Comparison of ENCODE assay signal across 14 mouse cellular contexts in the genomic region with DNA sequence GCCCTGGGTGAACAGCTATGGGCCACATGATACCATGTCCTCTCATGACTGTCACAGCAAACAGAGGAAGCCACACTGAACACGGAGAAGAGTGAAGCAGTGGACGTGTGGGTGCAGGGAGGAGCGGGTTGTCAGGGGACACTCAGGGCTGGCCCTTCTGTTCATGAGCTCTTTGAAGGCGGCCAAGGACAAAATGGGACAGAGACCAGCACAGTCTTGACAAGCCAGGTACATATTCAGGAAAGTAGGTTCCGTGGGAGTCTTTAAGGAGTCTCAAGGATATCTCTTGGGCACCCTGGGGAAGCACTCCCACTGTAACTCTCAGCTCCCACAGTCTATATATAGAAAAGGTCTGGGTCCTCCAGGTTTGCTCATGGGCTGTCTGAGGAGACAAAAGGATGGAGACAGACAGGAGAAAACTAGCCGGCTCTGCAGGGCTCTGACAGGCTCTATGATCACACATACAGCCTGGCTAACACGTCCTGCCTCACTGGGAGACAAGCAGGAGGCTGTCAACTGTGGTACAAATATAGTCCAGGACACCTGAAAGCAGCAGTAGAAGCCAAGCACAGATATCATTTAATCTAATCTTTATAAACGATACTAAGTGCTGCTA.
"Had no signal": no experiment of that assay in that cellular context is flagged by ENCODE, and none has a peak within 500 bp of the region (broad histone marks: within the 10 kb centered on the region; RNA-seq: fewer than 3 reads in every experiment).

No protein-coding gene starts in this region.

- H3K36me3 ChIP-seq: liver, embryonic 12.5 days; midbrain, embryonic 13.5 days; neural tube, embryonic 15.5 days had no signal

- H3K9ac ChIP-seq: limb, embryonic 15.5 days; liver, embryonic 12.5 days; lung, embryonic 14.5 days; midbrain, embryonic 13.5 days; neural tube, embryonic 15.5 days had no signal

- H3K4me2 ChIP-seq: limb, embryonic 15.5 days; liver, embryonic 12.5 days; lung, embryonic 14.5 days; midbrain, embryonic 13.5 days; neural tube, embryonic 15.5 days had no signal

- ATAC-seq: liver, embryonic 12.5 days; midbrain, embryonic 13.5 days had no signal

- H3K4me3 ChIP-seq: limb, embryonic 15.5 days; liver, embryonic 12.5 days; midbrain, embryonic 13.5 days; myocyte; neural tube, embryonic 15.5 days had no signal

- H3K9me3 ChIP-seq: limb, embryonic 15.5 days; liver, embryonic 12.5 days; midbrain, embryonic 13.5 days; neural tube, embryonic 15.5 days had no signal

- H3K27me3 ChIP-seq: limb, embryonic 15.5 days; liver, embryonic 12.5 days; midbrain, embryonic 13.5 days; neural tube, embryonic 15.5 days had no signal

- H3K27ac ChIP-seq: limb, embryonic 15.5 days; liver, embryonic 12.5 days; midbrain, embryonic 13.5 days; neural tube, embryonic 15.5 days had no signal

- H3K4me1 ChIP-seq: limb, embryonic 15.5 days; liver, embryonic 12.5 days had no signal

- DNase-seq: kidney, postnatal 36 days; layer of hippocampus, adult 9-11 months; layer of hippocampus, postnatal 36 days; lung, embryonic 14.5 days; lung, postnatal 10 days; lung, postnatal 4 days; right cerebral cortex, adult 18-20 months; right cerebral cortex, postnatal 25 days; thymus, postnatal 36 days had no signal
